Mouse (Mus musculus) myocyte (in vitro differentiated cells): Measurements from ENCODE around the gene Cacna1e. TPM values are rescaled to one million over a fixed set of nuclear protein-coding genes. Genes with fewer than 3 reads are reported as not detected.

ENCODE experiments used
- H3K27me3 ChIP-seq: one replicate; pipeline ENCODE4 v1.6.1; 2011; ENCODE audit not compliant: control insufficient read depth, insufficient read depth, insufficient read length
- H3K36me3 ChIP-seq: one replicate; pipeline ENCODE4 v1.6.1; 2011; ENCODE audit not compliant: control insufficient read depth, insufficient read depth
- H3K4me2 ChIP-seq: one replicate; pipeline ENCODE4 v1.6.1; 2011; ENCODE audit warnings: low read depth, control low read depth
- H3K4me3 ChIP-seq: one replicate; pipeline ENCODE4 v1.5.1; 2011; ENCODE audit warnings: mild to moderate bottlenecking, control low read depth, moderate library complexity
- H3K79me2 ChIP-seq: one replicate; pipeline ENCODE4 v1.6.1; 2011; ENCODE audit not compliant: control insufficient read depth, insufficient read depth
- H3ac ChIP-seq: one replicate; pipeline ENCODE4 v1.6.1; 2011; ENCODE audit not compliant: control insufficient read depth, insufficient read length
- CEBPB ChIP-seq: IDR thresholded peaks from 2 replicates; pipeline ENCODE4 v1.6.1; 2011; ENCODE audit warnings: mild to moderate bottlenecking, moderate library complexity; ENCODE audit not compliant: poor library complexity, insufficient read depth, severe bottlenecking
- E2F4 ChIP-seq: IDR thresholded peaks from one replicate; pipeline ENCODE4 v1.6.1; 2011; ENCODE audit warnings: mild to moderate bottlenecking, control low read depth, moderate library complexity; ENCODE audit not compliant: insufficient read depth
- MAX ChIP-seq: IDR thresholded peaks from one replicate; pipeline ENCODE4 v1.6.1; 2011; ENCODE audit warnings: low read depth, mild to moderate bottlenecking, control low read depth
- MYOD1 ChIP-seq, 3 experiments: IDR thresholded peaks; one replicate each; pipeline ENCODE4 v1.6.1; 2011; ENCODE audit warnings: control low read depth in 2 of 3, low read depth in 2 of 3, mild to moderate bottlenecking in 2 of 3, moderate library complexity in 1 of 3; ENCODE audit not compliant: insufficient read length in 2 of 3, control insufficient read depth in 1 of 3
- MYOG ChIP-seq, 3 experiments: IDR thresholded peaks; one replicate each; pipeline ENCODE4 v1.6.1; 2011; ENCODE audit warnings: control low read depth in 2 of 3, low read depth in 2 of 3, mild to moderate bottlenecking in 2 of 3; ENCODE audit not compliant: insufficient read length in 2 of 3, control insufficient read depth in 1 of 3, insufficient read depth in 1 of 3
- POLR2A ChIP-seq: IDR thresholded peaks from one replicate; pipeline ENCODE4 v1.6.1; 2011; ENCODE audit warnings: low read depth, mild to moderate bottlenecking, control low read depth, moderate library complexity; ENCODE audit not compliant: insufficient read length
- POLR2AphosphoS2 ChIP-seq: IDR thresholded peaks from one replicate; pipeline ENCODE4 v1.6.1; 2011; ENCODE audit warnings: low read depth, control low read depth; ENCODE audit not compliant: insufficient read length
- REST ChIP-seq: IDR thresholded peaks from one replicate; pipeline ENCODE4 v1.6.1; 2011; ENCODE audit warnings: mild to moderate bottlenecking, control low read depth, moderate library complexity; ENCODE audit not compliant: insufficient read depth, insufficient read length
- SRF ChIP-seq: IDR thresholded peaks from one replicate; pipeline ENCODE4 v1.6.1; 2011; ENCODE audit warnings: low read depth; ENCODE audit not compliant: control insufficient read depth, insufficient read length
- TCF12 ChIP-seq: IDR thresholded peaks from one replicate; pipeline ENCODE4 v1.6.1; 2011; ENCODE audit warnings: mild to moderate bottlenecking, control low read depth; ENCODE audit not compliant: poor library complexity, insufficient read depth, severe bottlenecking
- TCF3 ChIP-seq: IDR thresholded peaks from one replicate; pipeline ENCODE4 v1.6.1; 2011; ENCODE audit warnings: low read depth, control low read depth; ENCODE audit not compliant: insufficient read length
- USF1 ChIP-seq: IDR thresholded peaks from one replicate; pipeline ENCODE4 v1.6.1; 2011; ENCODE audit warnings: low read depth, mild to moderate bottlenecking, control low read depth, moderate library complexity
- polyA plus RNA-seq: library from polyadenylated mRNA; unstranded; fragments of >200 nt; fragmentation: generic; extraction: Trizol; gene quantifications from one replicate; pipeline ENCODE4 v1.2.1, GENCODE M21; 2012; ENCODE audit warnings: missing spikeins

Gene Cacna1e
- polyA plus RNA-seq, 1 experiment = not detected

DNA sequence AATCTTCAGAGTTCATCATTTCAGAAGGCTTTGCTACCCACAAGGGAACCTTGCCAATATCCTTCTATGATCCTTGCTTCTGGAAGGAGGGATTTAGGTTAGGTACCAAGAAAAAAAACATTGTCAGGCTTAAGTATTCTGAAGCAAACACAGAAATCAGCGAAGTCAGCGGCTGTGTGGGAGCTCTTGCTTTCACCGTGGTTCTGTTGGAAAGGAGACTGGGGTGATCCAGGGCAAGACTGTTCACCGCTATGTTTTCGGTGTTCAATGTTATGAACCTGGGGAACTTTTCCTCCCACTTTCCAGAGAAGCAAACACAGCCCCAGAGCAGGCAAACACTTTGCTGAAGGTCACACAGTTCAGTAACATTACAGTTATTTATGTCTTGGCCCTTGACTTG is 383.4 kb downstream of the Cacna1e start:
- H3K36me3 ChIP-seq = no peaks in the 10 kb centered on the region
- H3K79me2 ChIP-seq = no peaks in the 10 kb centered on the region
- no peak overlapping the region for H3K4me3 ChIP-seq
- H3K27me3 ChIP-seq = no peaks in the 10 kb centered on the region
- H3ac ChIP-seq = no peak overlapping the region
- TF ChIP-seq TCF3 (no peak), POLR2AphosphoS2 (no peak), MYOG (IDR thresholded peaks at IDR 0.05; ENCODE audit: control insufficient read depth in 1 of 3, insufficient read depth in 1 of 3, insufficient read length in 2 of 3, low read depth in 2 of 3) (no peak), REST (no peak), MYOD1 (IDR thresholded peaks at IDR 0.05; ENCODE audit: control insufficient read depth in 1 of 3, insufficient read length in 2 of 3, low read depth in 2 of 3) (no peak), SRF (no peak), USF1 (no peak), MAX (no peak), CEBPB (no peak), E2F4 (no peak), TCF12 (no peak), POLR2A (no peak)
- H3K4me2 ChIP-seq = no peak overlapping the region

DNA sequence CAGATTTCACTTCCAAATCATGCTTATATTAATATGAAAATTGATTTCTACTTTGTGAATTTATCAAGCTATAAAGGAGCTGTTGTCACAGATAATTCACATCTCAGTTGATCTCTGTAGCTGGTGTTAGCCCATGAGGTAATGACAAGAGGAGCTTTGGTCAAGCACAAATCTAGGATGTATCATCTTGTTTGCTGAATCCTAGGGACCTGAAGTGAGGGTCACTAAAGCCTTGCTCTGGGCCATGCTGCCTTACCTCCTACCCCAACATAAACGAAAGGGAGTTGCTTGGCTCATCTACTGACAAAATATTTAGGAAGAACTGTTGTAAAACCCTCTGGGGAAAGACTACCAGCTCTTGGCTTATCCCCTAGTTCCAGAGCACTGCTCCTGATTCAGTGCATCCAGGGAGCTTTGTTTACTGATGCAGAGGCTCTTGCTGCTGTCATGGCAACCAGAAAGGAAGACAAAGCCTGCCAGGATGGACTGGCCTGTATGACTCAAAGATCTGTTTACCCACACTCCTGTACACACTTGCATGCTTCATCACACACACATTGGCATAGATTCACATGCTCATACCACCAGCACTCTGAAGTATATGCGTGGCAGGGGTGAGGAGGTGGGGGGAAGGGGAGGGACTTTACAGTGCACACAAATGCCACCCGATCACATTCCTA is 384.0 kb downstream of the Cacna1e start:
- H3ac ChIP-seq = no peak overlapping the region
- H3K4me3 ChIP-seq = no peak overlapping the region
- no peaks in the 10 kb centered on the region for H3K27me3 ChIP-seq
- H3K79me2 ChIP-seq = no peaks in the 10 kb centered on the region
- no peak overlapping the region for H3K4me2 ChIP-seq
- TF ChIP-seq E2F4 (no peak), TCF3 (no peak), MAX (no peak), POLR2A (no peak), MYOD1 (IDR thresholded peaks at IDR 0.05; ENCODE audit: control insufficient read depth in 1 of 3, insufficient read length in 2 of 3, low read depth in 2 of 3) (no peak), REST (no peak), CEBPB (no peak)
- H3K36me3 ChIP-seq = no peaks in the 10 kb centered on the region

DNA sequence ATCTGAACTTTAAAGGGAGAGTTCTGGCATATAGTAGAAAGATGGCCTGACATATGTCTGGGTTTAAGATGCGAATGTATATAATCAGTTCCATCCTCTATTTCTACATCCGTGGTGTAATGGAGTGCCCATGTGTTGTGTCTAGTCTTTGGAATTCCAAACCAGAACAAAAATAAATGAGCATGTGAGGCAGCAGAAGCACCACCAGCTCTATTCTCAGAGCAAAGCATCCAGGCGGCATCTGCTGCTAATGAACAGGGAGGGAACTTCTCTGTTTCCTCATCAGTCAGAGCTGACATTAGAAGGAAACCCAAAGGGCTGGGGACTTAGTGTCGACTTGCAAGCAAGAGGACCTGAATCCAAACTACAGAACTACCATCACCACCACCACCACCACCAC is 385.5 kb downstream of the Cacna1e start:
- Histone ChIP-seq H3K79me2 (no peaks in the 10 kb centered on the region), H3K36me3 (no peaks in the 10 kb centered on the region), H3ac (no peak overlapping the region), H3K4me3 (no peak overlapping the region), H3K4me2 (no peak overlapping the region), H3K27me3 (no peaks in the 10 kb centered on the region)
- TF ChIP-seq TCF3 (no peak), REST (no peak), MYOG (IDR thresholded peaks at IDR 0.05; ENCODE audit: control insufficient read depth in 1 of 3, insufficient read depth in 1 of 3, insufficient read length in 2 of 3, low read depth in 2 of 3) (no peak)

DNA sequence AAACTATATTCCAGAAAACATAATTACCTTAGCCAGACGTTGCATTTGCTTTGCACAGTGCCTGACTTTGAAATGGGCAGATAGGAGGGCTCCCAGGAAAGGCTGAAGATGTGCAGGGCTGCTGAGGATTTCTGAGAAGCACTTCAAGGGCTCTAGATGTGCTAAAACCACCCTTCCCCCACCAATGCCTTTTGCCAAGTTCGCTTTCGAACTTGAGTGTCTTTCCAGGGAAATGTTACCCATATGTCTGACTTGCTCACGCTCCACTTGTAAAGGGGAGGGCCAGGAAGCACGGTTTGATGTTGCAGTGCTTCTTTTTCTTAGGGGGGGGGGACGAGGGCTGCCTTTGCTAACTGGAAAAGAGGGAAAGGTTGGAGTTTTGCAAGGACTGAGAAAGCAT is 393.2 kb downstream of the Cacna1e start:
- H3K27me3 ChIP-seq = no peaks in the 10 kb centered on the region
- H3K79me2 ChIP-seq = no peaks in the 10 kb centered on the region
- TF ChIP-seq POLR2AphosphoS2 (no peak), TCF3 (no peak), MAX (no peak), MYOD1 (IDR thresholded peaks at IDR 0.05; ENCODE audit: control insufficient read depth in 1 of 3, insufficient read length in 2 of 3, low read depth in 2 of 3) (no peak), SRF (no peak), POLR2A (no peak), E2F4 (no peak), MYOG (IDR thresholded peaks at IDR 0.05; ENCODE audit: control insufficient read depth in 1 of 3, insufficient read depth in 1 of 3, insufficient read length in 2 of 3, low read depth in 2 of 3) (no peak), REST (no peak), USF1 (no peak), TCF12 (no peak), CEBPB (no peak)
- H3ac ChIP-seq = no peak overlapping the region
- H3K4me2 ChIP-seq = no peak overlapping the region
- no peak overlapping the region for H3K4me3 ChIP-seq
- H3K36me3 ChIP-seq = no peaks in the 10 kb centered on the region

DNA sequence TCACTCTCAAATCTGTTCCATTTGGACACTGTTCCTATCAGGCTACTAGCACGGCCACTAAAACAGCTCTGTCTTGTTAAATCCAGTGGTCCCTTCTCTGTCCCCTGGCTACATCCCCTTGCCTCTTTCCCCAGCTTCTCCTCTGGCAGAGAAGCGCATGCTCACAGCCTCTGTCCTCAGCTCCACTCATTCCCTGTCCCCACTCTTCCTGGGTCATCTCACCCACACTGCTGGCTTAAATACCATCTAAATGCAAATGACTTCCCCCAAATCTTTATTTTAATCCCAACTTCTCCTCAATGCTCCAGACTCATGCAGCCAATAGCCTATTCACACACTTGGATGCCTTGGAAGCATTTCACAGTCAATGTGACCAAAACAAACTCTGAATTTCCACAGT is 407.6 kb downstream of the Cacna1e start:
- TF ChIP-seq POLR2A (no peak), SRF (no peak), TCF3 (no peak), TCF12 (no peak), CEBPB (no peak), POLR2AphosphoS2 (no peak), REST (no peak), MYOG (IDR thresholded peaks at IDR 0.05; ENCODE audit: control insufficient read depth in 1 of 3, insufficient read depth in 1 of 3, insufficient read length in 2 of 3, low read depth in 2 of 3) (no peak), USF1 (no peak), E2F4 (no peak), MYOD1 (IDR thresholded peaks at IDR 0.05; ENCODE audit: control insufficient read depth in 1 of 3, insufficient read length in 2 of 3, low read depth in 2 of 3) (no peak)
- H3ac ChIP-seq = no peak overlapping the region
- no peak overlapping the region for H3K4me2 ChIP-seq
- no peak overlapping the region for H3K4me3 ChIP-seq
- no peaks in the 10 kb centered on the region for H3K27me3 ChIP-seq
- H3K79me2 ChIP-seq = no peaks in the 10 kb centered on the region
- no peaks in the 10 kb centered on the region for H3K36me3 ChIP-seq
